Mouse (Mus musculus): Measurements from ENCODE around the gene N4bp2l1.

DNA sequence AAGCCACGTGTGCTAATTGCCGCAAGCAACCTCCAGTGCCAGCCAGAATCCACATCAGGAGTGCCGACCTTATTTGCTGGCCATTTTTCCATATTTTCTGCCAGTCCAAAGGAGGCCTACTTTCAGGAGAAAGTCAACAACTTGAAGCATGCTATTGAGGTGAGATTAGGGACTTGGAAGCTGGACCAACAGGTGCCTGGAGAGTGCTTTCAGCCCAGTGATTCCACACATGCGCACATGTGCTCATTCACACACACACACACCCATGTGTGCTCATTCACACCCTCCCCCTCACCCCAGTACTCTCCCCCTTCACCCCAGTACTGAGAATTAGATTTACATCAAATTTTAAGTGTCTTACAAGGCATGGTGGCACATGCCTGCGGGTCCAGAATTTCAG, 30.0 kb downstream of the N4bp2l1 start:
- TF ChIP-seq HCFC1 (IDR thresholded peaks at IDR 0.05; ENCODE audit: borderline replicate concordance, insufficient read depth, low read length): no peak
- no peak for TF ChIP-seq CHD2 (IDR thresholded peaks at IDR 0.05; ENCODE audit: low read depth, low read length)
- TF ChIP-seq ZC3H11A (IDR thresholded peaks at IDR 0.05; ENCODE audit: borderline replicate concordance, low read depth, low read length): no peak
